Mouse (Mus musculus) heart, adult 11 months (tissue): ENCODE data around the gene Cbfa2t3.

Source experiments
- DNase-seq: peaks from one replicate; pipeline ENCODE4 v3.0.0; 2022

The Cbfa2t3 gene

GRCm38 (mm10) chr8:122663670-122664069, 35.2 kb downstream of the Cbfa2t3 start:
- DNase-seq, result no peak

GRCm38 (mm10) chr8:122663106-122663505, 35.8 kb downstream of the Cbfa2t3 start:
- no peak for DNase-seq

DNA sequence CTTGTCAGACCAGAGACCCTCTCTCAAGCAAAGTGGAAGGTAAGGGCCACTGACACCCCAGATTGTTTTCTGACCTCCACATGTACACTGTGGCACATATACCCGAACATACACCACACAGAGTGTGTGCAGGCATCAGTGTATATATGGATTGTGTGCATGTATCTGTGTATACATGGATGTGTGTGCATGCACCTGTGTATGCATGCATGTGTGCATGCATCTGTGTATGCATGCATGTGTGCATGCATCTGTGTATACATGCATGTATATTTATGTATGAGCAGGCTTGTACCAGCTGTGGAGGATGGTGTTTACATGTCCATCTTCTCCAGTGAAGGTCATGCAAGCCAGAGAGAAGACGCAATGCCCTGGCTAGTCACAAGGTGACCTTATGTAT, 37.0 kb downstream of the Cbfa2t3 start:
- no peak for DNase-seq

- peak; percentile 99 for DNase-seq
Measured at GRCm38 (mm10) chr8:122661138-122661537, 37.8 kb downstream of the Cbfa2t3 start.

GRCm38 (mm10) chr8:122660022-122660421, 38.9 kb downstream of the Cbfa2t3 start:
- no peak for DNase-seq

GRCm38 (mm10) chr8:122658807-122659160, 40.1 kb downstream of the Cbfa2t3 start:
- DNase-seq, result no peak

DNA sequence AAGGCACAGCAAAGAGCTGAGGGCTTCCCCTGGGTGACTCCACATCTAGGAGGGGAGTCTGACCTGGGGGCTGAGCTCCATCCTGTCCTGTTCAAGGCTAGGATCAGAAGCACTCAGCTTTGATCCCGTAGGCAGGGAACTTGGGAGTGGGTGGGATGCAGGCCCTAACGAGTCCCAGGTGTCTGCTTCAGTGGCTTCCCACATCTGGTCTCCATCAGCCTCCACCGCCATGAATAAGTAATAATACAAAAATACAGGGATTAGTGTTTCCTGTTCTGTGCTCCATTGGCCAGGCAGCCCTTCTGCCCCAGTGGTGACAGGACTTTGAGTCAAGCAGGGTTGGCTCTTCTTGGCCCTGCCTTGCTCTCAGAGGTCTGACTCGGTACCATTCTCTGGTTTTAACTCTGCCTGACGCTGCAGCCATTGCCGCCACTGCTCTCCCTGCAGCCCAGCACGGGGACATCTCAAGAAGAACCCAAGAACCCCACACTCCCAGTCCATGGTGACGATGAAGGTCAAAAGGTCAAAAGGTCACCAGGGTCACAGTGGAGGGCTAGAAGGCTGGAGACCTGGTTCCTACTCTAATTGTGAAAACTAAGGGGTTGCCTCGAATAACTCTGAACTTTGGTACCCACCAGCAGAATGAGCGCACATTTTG, 40.6 kb downstream of the Cbfa2t3 start:
- no peak for DNase-seq

DNA sequence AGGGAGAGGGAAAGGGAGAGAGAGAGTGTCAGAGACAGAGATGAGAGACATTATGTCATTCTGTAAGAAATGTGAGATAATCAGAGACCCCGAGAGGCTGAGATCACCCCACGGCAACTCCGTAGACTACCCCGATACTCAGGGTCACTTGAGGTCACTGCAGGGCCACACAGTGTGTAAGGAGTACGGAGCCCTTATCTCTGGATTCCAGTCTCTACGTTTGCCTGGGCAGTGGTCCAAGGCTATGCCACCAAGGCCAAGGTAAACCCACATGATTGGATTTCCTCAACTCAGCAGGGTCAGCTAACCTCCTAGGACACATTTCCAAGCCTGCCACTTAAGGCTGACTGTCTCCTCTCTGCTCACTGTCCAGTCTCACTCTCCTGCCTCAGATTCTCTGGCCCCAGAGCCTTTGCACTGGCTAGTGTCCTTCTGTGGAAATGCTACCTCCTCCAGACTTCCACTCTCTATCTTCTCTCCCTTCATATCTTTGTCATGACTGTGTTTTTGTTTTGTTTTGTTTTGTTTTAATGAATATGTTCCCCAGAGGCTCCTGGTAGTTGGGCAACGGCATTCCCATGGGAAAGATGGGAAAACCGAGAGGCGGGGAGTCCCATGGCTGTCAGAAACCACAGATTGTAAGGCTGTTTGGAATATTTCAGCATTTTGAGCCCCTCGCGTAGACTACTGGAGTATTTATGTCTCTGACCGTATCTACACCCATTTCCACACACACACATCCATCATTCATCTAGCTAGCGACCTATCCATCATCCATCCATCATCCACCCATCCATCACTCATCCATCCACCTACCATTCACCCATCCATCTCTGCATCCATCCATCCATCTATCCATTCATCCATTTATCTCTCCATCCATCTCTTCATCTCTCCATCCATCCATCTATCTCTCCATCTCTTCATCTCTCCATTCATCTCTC, 42.6 kb downstream of the Cbfa2t3 start:
- peak; percentile 98 for DNase-seq

DNA sequence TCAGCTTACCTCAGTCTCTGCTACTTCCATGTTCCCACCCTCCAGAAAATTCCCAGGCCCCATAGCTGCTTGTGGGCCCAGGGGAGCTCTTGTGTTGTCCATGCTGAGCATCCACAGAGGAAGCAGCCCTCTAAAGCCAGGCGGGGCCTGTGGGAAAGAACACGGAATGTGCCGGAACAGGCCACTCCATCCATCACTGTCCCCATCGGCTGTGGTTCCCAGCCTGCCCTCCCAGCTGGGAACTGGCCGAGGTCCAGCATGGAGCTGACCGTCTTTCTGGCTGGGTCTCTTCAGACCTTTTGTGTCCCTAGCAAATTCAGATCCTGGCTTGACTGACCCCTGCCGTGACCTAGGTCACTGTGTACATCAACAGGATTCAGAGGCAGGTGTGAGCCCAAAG, 44.1 kb downstream of the Cbfa2t3 start:
- DNase-seq, result peak; percentile 99

GRCm38 (mm10) chr8:122652643-122653042, 46.3 kb downstream of the Cbfa2t3 start:
- no peak for DNase-seq

- peak; percentile 98 for DNase-seq
Measured at GRCm38 (mm10) chr8:122651326-122651921, 47.5 kb downstream of the Cbfa2t3 start.

GRCm38 (mm10) chr8:122648192-122648970, 50.5 kb downstream of the Cbfa2t3 start:
- DNase-seq, result peak; percentile 95

DNA sequence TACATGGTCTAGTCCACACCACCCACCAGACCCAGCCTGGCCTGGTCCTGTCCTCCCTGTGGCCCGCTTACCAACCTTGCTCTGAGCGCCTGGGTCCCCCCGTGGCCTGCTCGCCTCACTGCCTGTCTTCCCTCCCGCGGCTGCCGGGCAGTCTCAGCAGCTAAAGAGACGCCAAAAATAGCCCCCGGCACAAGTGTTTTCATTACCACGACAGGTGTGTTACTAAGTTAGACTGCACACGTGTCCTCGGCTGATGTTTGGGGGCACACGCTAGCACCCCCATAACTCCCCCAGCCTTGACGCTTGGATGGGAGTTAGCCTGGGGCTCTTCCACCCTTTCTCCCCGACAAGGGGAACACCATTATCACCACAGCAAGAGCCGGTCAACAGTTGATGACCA, 52.6 kb downstream of the Cbfa2t3 start:
- DNase-seq, result no peak

DNA sequence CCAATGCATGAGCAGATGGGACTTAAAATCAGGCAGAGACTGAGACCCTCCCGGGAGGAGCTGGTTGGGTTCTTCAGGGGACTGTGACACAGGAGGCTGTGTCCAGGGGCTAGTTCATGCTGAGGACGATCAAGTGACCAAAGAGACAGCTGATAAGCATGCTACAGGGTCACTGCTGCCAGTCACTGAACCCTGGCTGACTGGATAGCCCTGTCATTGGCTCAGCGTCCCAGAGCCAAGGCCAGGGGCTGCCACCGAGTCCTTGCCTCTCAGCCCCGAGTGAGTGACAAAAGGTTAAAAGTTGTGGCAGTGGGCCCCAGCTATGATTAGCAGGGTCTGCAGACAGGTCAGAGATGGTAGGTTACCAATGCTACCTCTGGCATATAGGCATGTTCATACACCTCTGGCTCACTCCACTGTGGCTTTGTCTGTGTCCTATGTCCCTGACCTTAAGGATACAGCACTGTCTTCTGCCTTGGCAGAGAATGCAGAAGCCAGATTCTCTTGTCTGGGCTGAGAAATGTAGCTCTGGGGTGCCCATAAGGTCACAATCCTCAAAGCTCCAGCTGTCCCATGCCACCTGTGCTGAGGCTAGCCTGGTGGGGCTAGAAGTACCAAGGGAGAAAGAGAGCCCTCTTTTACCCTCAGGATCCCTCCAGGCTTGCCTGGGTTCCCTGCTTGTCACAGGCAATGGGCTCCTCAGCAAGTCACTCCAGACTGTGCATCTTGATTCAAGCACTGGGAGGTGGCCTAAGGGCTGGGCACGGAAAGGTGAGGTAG, 54.5 kb downstream of the Cbfa2t3 start:
- no peak for DNase-seq

DNA sequence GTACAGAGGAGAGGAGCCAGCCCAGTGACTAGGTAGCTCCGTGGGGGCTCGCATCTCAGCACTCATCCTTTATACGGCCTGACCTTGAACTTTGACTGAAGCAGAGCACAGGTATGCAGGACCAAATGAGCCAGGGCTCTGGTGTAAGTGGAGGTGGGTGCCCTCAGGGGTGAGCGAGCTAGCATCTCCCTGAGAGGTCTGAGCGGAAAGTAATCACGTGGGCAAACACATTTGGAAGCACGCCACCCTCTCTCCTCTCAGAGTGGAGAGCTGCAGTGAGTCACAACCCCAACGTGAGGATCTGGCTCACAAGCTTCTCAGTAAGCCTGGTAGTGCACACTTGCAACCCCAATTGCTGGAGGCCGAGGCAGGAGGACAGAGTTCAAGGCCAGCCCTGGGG, 56.8 kb downstream of the Cbfa2t3 start:
- peak; percentile 96 for DNase-seq

DNA sequence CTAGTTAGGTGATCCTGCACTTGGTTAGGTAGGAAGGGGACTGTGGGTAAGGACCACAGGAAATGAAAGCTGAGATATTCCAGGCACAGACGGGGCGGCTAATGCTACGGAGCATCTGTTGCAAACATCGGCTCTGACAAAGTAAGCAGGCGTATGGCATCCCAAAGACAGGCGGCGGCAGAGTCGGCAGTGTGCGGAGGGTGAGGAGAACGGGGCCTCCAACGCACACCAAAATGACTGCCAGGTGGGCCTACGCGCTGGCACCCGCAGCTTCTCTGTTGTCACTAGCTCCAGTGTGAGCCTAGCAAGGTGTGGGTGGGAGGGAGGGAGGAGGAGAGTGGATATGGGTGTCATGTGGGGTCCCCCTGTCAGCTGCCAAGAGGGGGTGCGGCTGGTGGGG, 57.5 kb downstream of the Cbfa2t3 start:
- no peak for DNase-seq

GRCm38 (mm10) chr8:122640825-122641224, 58.1 kb downstream of the Cbfa2t3 start:
- peak; percentile 95 for DNase-seq

DNA sequence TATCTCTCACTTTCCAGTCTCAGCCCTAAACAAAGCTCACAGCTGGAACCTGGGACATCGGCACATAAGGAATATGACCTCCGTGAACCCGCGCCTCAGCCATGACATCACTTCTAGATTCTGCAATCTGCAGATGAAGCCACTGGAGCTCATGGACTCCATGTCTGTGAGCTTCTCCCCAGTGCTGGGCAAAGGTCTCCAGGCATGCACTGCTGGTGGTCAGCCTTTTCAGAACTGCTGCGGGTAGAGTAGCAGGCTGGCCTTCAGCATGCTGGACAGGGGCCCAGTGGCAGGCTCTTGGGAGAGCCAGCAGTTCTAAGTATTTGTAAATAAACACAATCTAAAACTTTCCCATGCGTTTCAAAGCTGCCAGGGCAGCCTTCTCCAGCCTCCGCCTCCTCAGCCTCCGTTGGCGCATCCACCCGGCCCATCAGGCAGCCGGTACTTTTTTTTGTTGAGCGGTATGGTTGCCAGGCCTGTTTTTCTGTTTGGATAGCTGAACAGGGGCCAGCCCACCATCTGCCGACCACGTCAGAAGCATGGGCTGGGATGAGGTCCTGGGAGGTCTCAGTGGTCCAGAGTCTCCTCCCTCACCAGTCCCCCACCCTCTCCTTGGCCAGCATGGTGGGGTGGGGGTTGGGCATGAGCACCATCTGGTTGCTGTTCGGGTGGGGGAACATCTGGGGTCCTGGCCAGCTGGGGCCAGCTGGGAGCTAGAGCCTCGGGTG, 59.2 kb downstream of the Cbfa2t3 start:
- DNase-seq, result peak; percentile 99

DNA sequence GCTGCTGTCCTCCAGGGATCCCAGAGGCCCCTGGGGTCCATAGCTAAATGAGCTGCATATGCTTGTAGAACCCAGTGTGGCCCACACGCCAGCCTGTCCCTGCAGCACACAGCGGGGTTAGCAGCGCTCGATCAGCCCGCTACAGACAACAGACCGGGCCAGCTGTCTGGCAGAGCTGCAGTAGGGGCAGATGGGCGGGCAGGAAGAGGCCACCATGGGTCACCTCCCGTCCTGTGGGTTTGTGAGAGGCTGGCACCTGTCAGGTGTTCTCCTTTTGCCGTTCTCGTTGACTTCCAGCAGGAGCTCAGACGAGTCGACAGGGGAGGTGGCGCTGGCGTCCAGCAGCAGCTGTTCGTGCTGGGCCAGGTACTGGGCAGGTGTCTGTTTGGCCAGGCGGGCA, 60.3 kb downstream of the Cbfa2t3 start:
- no peak for DNase-seq

GRCm38 (mm10) chr8:122637230-122637629, 61.7 kb downstream of the Cbfa2t3 start:
- DNase-seq, result no peak

DNA sequence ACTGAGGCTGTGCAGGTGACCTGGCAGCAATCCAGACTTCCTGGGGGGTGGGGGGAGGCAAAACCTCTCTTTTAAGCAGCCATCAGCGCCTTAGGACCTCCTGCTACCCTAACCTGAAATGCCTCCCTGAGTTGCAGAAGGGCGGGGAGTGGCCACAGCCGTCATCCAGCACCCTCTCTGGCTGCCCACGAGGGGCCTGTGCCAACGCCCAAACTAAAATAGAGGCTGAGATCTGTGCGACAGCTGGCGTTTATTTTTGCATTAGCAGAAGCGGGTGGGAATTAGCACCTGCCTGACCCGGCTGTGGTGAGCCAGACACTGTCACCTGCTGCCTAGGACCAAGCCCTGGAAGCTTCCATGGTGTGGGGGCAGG, 62.1 kb downstream of the Cbfa2t3 start:
- peak; percentile 97 for DNase-seq
